Comparison of ENCODE assay signal across 8 mouse cellular contexts in genomic region chrX:7763631-7764393, GRCm38 (mm10). TPM values are rescaled to one million over a fixed set of nuclear protein-coding genes. Genes with fewer than 3 reads are reported as not detected.
DNase-seq lines count a peak whose midpoint lies in the region; ATAC-seq lines count a peak whose summit lies in the region.

No protein-coding gene starts in this region.

- peaks cover 8% of the 10 kb centered on the region; the same call in 1 of the 2 replicates for H3K4me1 ChIP-seq in embryonic facial prominence, embryonic 14.5 days (ENCODE audit: control insufficient read depth, insufficient read depth, low read length)
- peaks cover 19% of the 10 kb centered on the region for H3K4me1 ChIP-seq in limb, embryonic 13.5 days
- H3K4me1 ChIP-seq in midbrain, embryonic 13.5 days (replicated peaks): peaks cover 27% of the 10 kb centered on the region

- 22% methylated on average over 19 of the region's 22 CpGs for WGBS in embryonic facial prominence, embryonic 14.5 days
- 15% methylated on average over 21 of the region's 22 CpGs for WGBS in limb, embryonic 13.5 days
- 19% methylated on average over 22 of the region's 22 CpGs for WGBS in midbrain, embryonic 13.5 days

- H3K9me3 ChIP-seq in embryonic facial prominence, embryonic 14.5 days (ENCODE audit: control insufficient read depth, low read length): no peaks in the 10 kb centered on the region
- no peaks in the 10 kb centered on the region for H3K9me3 ChIP-seq in limb, embryonic 13.5 days
- H3K9me3 ChIP-seq in midbrain, embryonic 13.5 days: no peaks in the 10 kb centered on the region; the same call in 1 of the 2 replicates

- peak; percentile 37 for DNase-seq in CD4-positive, CD25-positive, alpha-beta regulatory T cell, adult 2 months (ENCODE audit: low read depth, low spot score)
- DNase-seq in ES-CJ7 (ENCODE audit: low read depth, low spot score): peak; percentile 43
- DNase-seq in embryonic facial prominence, embryonic 14.5 days (ENCODE audit: low spot score): peak; percentile 25
- DNase-seq in thymus, postnatal 25 days: peak; percentile 10

- H3K27ac ChIP-seq in embryonic facial prominence, embryonic 14.5 days (replicated peaks; ENCODE audit: low read depth, low read length): no peak overlapping the region
- H3K27ac ChIP-seq in limb, embryonic 13.5 days: no peak overlapping the region
- no peak overlapping the region; the same call in 1 of the 2 replicates for H3K27ac ChIP-seq in midbrain, embryonic 13.5 days

- peak overlapping the region; percentile 75 for H3K9ac ChIP-seq in embryonic facial prominence, embryonic 14.5 days (ENCODE audit: low read depth, low read length)
- H3K9ac ChIP-seq in limb, embryonic 13.5 days: peak overlapping the region; percentile 78
- H3K9ac ChIP-seq in midbrain, embryonic 13.5 days (replicated peaks): peak overlapping the region; percentile 75

- peak overlapping the region; percentile 67 for H3K4me2 ChIP-seq in embryonic facial prominence, embryonic 14.5 days (ENCODE audit: low read depth, low read length)
- H3K4me2 ChIP-seq in limb, embryonic 13.5 days (replicated peaks): peak overlapping the region; percentile 71
- peak overlapping the region; percentile 72 for H3K4me2 ChIP-seq in midbrain, embryonic 13.5 days (replicated peaks)

- ATAC-seq in CD4-positive, CD25-positive, alpha-beta regulatory T cell, adult 4 months: no peak
- ATAC-seq in embryonic facial prominence, embryonic 14.5 days (ENCODE audit: low read depth): no peak
- peak; percentile 2 to 29; a peak in 1 of 4 replicates for ATAC-seq in hematopoietic stem cell, adult 5-6 weeks (replicated peaks in 1 of 2; ENCODE audit: insufficient read depth in 1 of 2, low FRiP score in 2 of 2, low TSS enrichment in 1 of 2, low read depth in 1 of 2, poor library complexity in 2 of 2, severe bottlenecking in 2 of 2)
- ATAC-seq in limb, embryonic 13.5 days (ENCODE audit: low FRiP score, low read depth): no peak
- peak; percentile 6; the same call in 1 of the 2 replicates for ATAC-seq in midbrain, embryonic 13.5 days

- no peaks in the 10 kb centered on the region for H3K27me3 ChIP-seq in embryonic facial prominence, embryonic 14.5 days (replicated peaks; ENCODE audit: control insufficient read depth, insufficient read depth, low read length)
- no peaks in the 10 kb centered on the region for H3K27me3 ChIP-seq in limb, embryonic 13.5 days
- no peaks in the 10 kb centered on the region for H3K27me3 ChIP-seq in midbrain, embryonic 13.5 days

- H3K4me3 ChIP-seq in embryonic facial prominence, embryonic 14.5 days (ENCODE audit: low read depth, low read length): peak overlapping the region; percentile 66
- peak overlapping the region; percentile 71 for H3K4me3 ChIP-seq in limb, embryonic 13.5 days
- H3K4me3 ChIP-seq in midbrain, embryonic 13.5 days (replicated peaks): peak overlapping the region; percentile 65

- H3K36me3 ChIP-seq in embryonic facial prominence, embryonic 14.5 days (ENCODE audit: control insufficient read depth, insufficient read depth, low read length): peaks cover 20% of the 10 kb centered on the region
- H3K36me3 ChIP-seq in limb, embryonic 13.5 days: peaks cover 26% of the 10 kb centered on the region
- peaks cover 20% of the 10 kb centered on the region for H3K36me3 ChIP-seq in midbrain, embryonic 13.5 days

RNA-seq across cellular contexts. Expression of gene Tfe3, which starts 1.5 kb away (rescaled TPM):
- polyA plus RNA-seq in CD4-positive, CD25-positive, alpha-beta regulatory T cell, adult 4 months (2017; shearing (Covaris generic)): 10 to 100 TPM in 1 of 2 experiments, 1 to 10 TPM in 1; 8.5 to 14.4 TPM
- polyA plus RNA-seq in embryonic facial prominence, embryonic 14.5 days (2014; fragmentation: Nextera tagmentation; extraction: Ambion mirVana): 19.5 and 21.0 TPM in 2 replicates
- total RNA-seq in hematopoietic stem cell, adult 5-6 weeks (2017): 9.6 and 12.4 TPM in 2 replicates
- 26.4 and 27.6 TPM in 2 replicates for polyA plus RNA-seq in limb, embryonic 13.5 days (2015; fragmentation: Nextera tagmentation; extraction: Ambion mirVana)
- 25.3 and 30.4 TPM in 2 replicates for polyA plus RNA-seq in midbrain, embryonic 13.5 days (2015; fragmentation: Nextera tagmentation; extraction: Ambion mirVana)

RNA-seq across cellular contexts. Expression of gene Ccdc120, which starts 13.1 kb away (rescaled TPM):
- under 1 TPM; 0.20 to 0.52 TPM for polyA plus RNA-seq in CD4-positive, CD25-positive, alpha-beta regulatory T cell, adult 4 months (2017; shearing (Covaris generic))
- polyA plus RNA-seq in embryonic facial prominence, embryonic 14.5 days (2014; fragmentation: Nextera tagmentation; extraction: Ambion mirVana): 11.0 and 14.8 TPM in 2 replicates
- 1.8 and 2.1 TPM in 2 replicates for total RNA-seq in hematopoietic stem cell, adult 5-6 weeks (2017)
- 17.5 and 22.1 TPM in 2 replicates for polyA plus RNA-seq in limb, embryonic 13.5 days (2015; fragmentation: Nextera tagmentation; extraction: Ambion mirVana)
- polyA plus RNA-seq in midbrain, embryonic 13.5 days (2015; fragmentation: Nextera tagmentation; extraction: Ambion mirVana): 46.0 and 51.0 TPM in 2 replicates

RNA-seq across cellular contexts. Expression of gene Gripap1, which starts 25.8 kb away (rescaled TPM):
- 10 to 100 TPM; 58.7 to 98.2 TPM for polyA plus RNA-seq in CD4-positive, CD25-positive, alpha-beta regulatory T cell, adult 4 months (2017; shearing (Covaris generic))
- polyA plus RNA-seq in embryonic facial prominence, embryonic 14.5 days (2014; fragmentation: Nextera tagmentation; extraction: Ambion mirVana): 32.1 and 32.9 TPM in 2 replicates
- 48.4 TPM in 2 replicates for total RNA-seq in hematopoietic stem cell, adult 5-6 weeks (2017)
- 42.0 and 47.3 TPM in 2 replicates for polyA plus RNA-seq in limb, embryonic 13.5 days (2015; fragmentation: Nextera tagmentation; extraction: Ambion mirVana)
- polyA plus RNA-seq in midbrain, embryonic 13.5 days (2015; fragmentation: Nextera tagmentation; extraction: Ambion mirVana): 76.5 and 81.7 TPM in 2 replicates

RNA-seq across cellular contexts. Expression of gene Praf2, which starts 35.6 kb away (rescaled TPM):
- polyA plus RNA-seq in CD4-positive, CD25-positive, alpha-beta regulatory T cell, adult 4 months (2017; shearing (Covaris generic)): 10 to 100 TPM; 33.9 to 40.0 TPM
- polyA plus RNA-seq in embryonic facial prominence, embryonic 14.5 days (2014; fragmentation: Nextera tagmentation; extraction: Ambion mirVana): 83.5 and 85.5 TPM in 2 replicates
- 7.0 and 7.1 TPM in 2 replicates for total RNA-seq in hematopoietic stem cell, adult 5-6 weeks (2017)
- 84.1 and 85.0 TPM in 2 replicates for polyA plus RNA-seq in limb, embryonic 13.5 days (2015; fragmentation: Nextera tagmentation; extraction: Ambion mirVana)
- polyA plus RNA-seq in midbrain, embryonic 13.5 days (2015; fragmentation: Nextera tagmentation; extraction: Ambion mirVana): 110 and 111 TPM in 2 replicates

RNA-seq across cellular contexts. Expression of gene Gm45208, which starts 41.8 kb away (rescaled TPM):
- polyA plus RNA-seq in CD4-positive, CD25-positive, alpha-beta regulatory T cell, adult 4 months (2017; shearing (Covaris generic)): 1 to 10 TPM in 1 of 2 experiments, not detected in 1; 1.0 TPM
- not detected in 2 replicates for polyA plus RNA-seq in embryonic facial prominence, embryonic 14.5 days (2014; fragmentation: Nextera tagmentation; extraction: Ambion mirVana)
- total RNA-seq in hematopoietic stem cell, adult 5-6 weeks (2017): not detected in 2 replicates
- 0.48 and 0.78 TPM in 2 replicates for polyA plus RNA-seq in limb, embryonic 13.5 days (2015; fragmentation: Nextera tagmentation; extraction: Ambion mirVana)
- polyA plus RNA-seq in midbrain, embryonic 13.5 days (2015; fragmentation: Nextera tagmentation; extraction: Ambion mirVana): not detected in 2 replicates

Comparison
In these comparisons a context has a peak if more than half of its experiments do, and no peak if none do; other contexts are left out.
1. ATAC-seq: peak in hematopoietic stem cell, adult 5-6 weeks (2 of 2) and midbrain, embryonic 13.5 days (single experiment); none in CD4-positive, CD25-positive, alpha-beta regulatory T cell, adult 4 months (single experiment), embryonic facial prominence, embryonic 14.5 days (single experiment) and limb, embryonic 13.5 days (single experiment).
2. Peak in every context shown above with its lines, with median percentiles within 50 percentile points of each other: DNase-seq, H3K4me2 ChIP-seq, H3K4me3 ChIP-seq and H3K9ac ChIP-seq.